ENCODE assay signal across 10 mouse cellular contexts in genomic region chr17:40904056-40904597, GRCm38 (mm10). TPM values are rescaled to one million over a fixed set of nuclear protein-coding genes. Genes with fewer than 3 reads are reported as not detected.
DNase-seq lines count a peak whose midpoint lies in the region; ATAC-seq and TF ChIP-seq lines count a peak whose summit lies in the region.
"Had no signal": no experiment of that assay in that cellular context is flagged by ENCODE, and none has a peak within 500 bp of the region (broad histone marks: within the 10 kb centered on the region; RNA-seq: fewer than 3 reads in every experiment).

No protein-coding gene starts in this region.

- 4% methylated on average over 11 of the region's 11 CpGs for WGBS in heart, embryonic 10.5 days
- 7% methylated on average over 10 of the region's 11 CpGs for WGBS in embryonic facial prominence, embryonic 14.5 days
- WGBS in limb, embryonic 13.5 days, result 7% methylated on average over 11 of the region's 11 CpGs

- peaks cover 11% of the 10 kb centered on the region for H3K4me1 ChIP-seq in heart, embryonic 10.5 days
- peaks cover 4 to 12% of the 10 kb centered on the region in 2 experiments for H3K4me1 ChIP-seq in MEL (ENCODE audit: control insufficient read depth in 1 of 2, insufficient read depth in 2 of 2, low read length in 2 of 2)
- peaks cover 3% of the 10 kb centered on the region; the same call in 1 of the 2 replicates for H3K4me1 ChIP-seq in embryonic facial prominence, embryonic 14.5 days (ENCODE audit: control insufficient read depth, insufficient read depth, low read length)
- 0 out of 2 replicates have a peak, but pooled peaks cover 4% of the 10 kb centered on the region for H3K4me1 ChIP-seq in limb, embryonic 13.5 days

- TF ChIP-seq EP300 in MEL (IDR thresholded peaks at IDR 0.05; ENCODE audit: low read depth in 1 of 2, low read length in 2 of 2), result no peak

- H3K4me2 ChIP-seq in embryonic facial prominence, embryonic 14.5 days (ENCODE audit: low read depth, low read length), result peak overlapping the region; percentile 41
- H3K4me2 ChIP-seq in limb, embryonic 13.5 days (replicated peaks), result peak overlapping the region; percentile 45

- H3K36me3 ChIP-seq in heart, embryonic 10.5 days, result no peaks in the 10 kb centered on the region
- H3K36me3 ChIP-seq in MEL (ENCODE audit: control insufficient read depth in 1 of 2, insufficient read depth in 2 of 2, low read length in 2 of 2), result peaks cover 0 to 22% of the 10 kb centered on the region in 2 experiments; a peak in 2 of 4 replicates
- H3K36me3 ChIP-seq in embryonic facial prominence, embryonic 14.5 days (ENCODE audit: control insufficient read depth, insufficient read depth, low read length), result no peaks in the 10 kb centered on the region
- no peaks in the 10 kb centered on the region for H3K36me3 ChIP-seq in limb, embryonic 13.5 days

- peak; percentile 22; the same call in 1 of the 2 replicates for ATAC-seq in embryonic facial prominence, embryonic 14.5 days (ENCODE audit: low read depth)
- ATAC-seq in limb, embryonic 13.5 days (ENCODE audit: low FRiP score, low read depth), result no peak
- ATAC-seq: CD4-positive, CD25-positive, alpha-beta regulatory T cell, adult 4 months had no signal

- TF ChIP-seq CTCF in MEL (IDR thresholded peaks at IDR 0.05 in 2 of 3, conservative IDR thresholded peaks at IDR 0.05 in 1 of 3; ENCODE audit: control insufficient read depth in 1 of 3, insufficient read depth in 1 of 3, low read depth in 2 of 3, low read length in 3 of 3, poor library complexity in 1 of 3, severe bottlenecking in 1 of 3), result no peak

- H3K9ac ChIP-seq in MEL (ENCODE audit: control insufficient read depth, low read depth, low read length, poor library complexity, severe bottlenecking), result no peak overlapping the region
- H3K9ac ChIP-seq in embryonic facial prominence, embryonic 14.5 days (ENCODE audit: low read depth, low read length), result no peak overlapping the region
- no peak overlapping the region; the same call in 1 of the 2 replicates for H3K9ac ChIP-seq in limb, embryonic 13.5 days

- no peak for TF ChIP-seq RAD21 in MEL (IDR thresholded peaks at IDR 0.05; ENCODE audit: low read depth, low read length)

- H3K9me3 ChIP-seq in heart, embryonic 10.5 days, result no peaks in the 10 kb centered on the region
- no peaks in the 10 kb centered on the region for H3K9me3 ChIP-seq in MEL (replicated peaks; ENCODE audit: insufficient read depth, low read length)
- H3K9me3 ChIP-seq in embryonic facial prominence, embryonic 14.5 days (ENCODE audit: control insufficient read depth, low read length), result no peaks in the 10 kb centered on the region
- H3K9me3 ChIP-seq in limb, embryonic 13.5 days, result no peaks in the 10 kb centered on the region

- H3K27ac ChIP-seq in heart, embryonic 10.5 days, result no peak overlapping the region
- H3K27ac ChIP-seq in MEL (ENCODE audit: control insufficient read depth, low read depth, low read length), result peak overlapping the region; percentile 34; the same call in 1 of the 2 replicates
- no peak overlapping the region for H3K27ac ChIP-seq in embryonic facial prominence, embryonic 14.5 days (replicated peaks; ENCODE audit: low read depth, low read length)
- H3K27ac ChIP-seq in limb, embryonic 13.5 days, result no peak overlapping the region

- TF ChIP-seq POLR2A in MEL (IDR thresholded peaks at IDR 0.05; ENCODE audit: control insufficient read depth in 1 of 2, insufficient read depth in 1 of 2, low read depth in 1 of 2, low read length in 2 of 2, poor library complexity in 1 of 2), result no peak

- no peaks in the 10 kb centered on the region for H3K79me2 ChIP-seq in MEL (ENCODE audit: control insufficient read depth, insufficient read depth, low read length, poor library complexity)

- intact Hi-C loops in heart, postnatal 25 days (cut with DNase I), result no loop called here

- DNase-seq in heart, embryonic 10.5 days (ENCODE audit: low spot score), result no peak
- DNase-seq in heart, postnatal 25 days (ENCODE audit: low spot score), result no peak
- DNase-seq in MEL (ENCODE audit: low read depth, low spot score), result no peak
- peak; percentile 12 for DNase-seq in embryonic facial prominence, embryonic 14.5 days (ENCODE audit: low spot score)
- DNase-seq in thymus, postnatal 4 days, result no peak
- no peak for DNase-seq in adrenal gland, postnatal 4 days (ENCODE audit: low spot score in 2 of 2)
- no peak for DNase-seq in thymus, postnatal 36 days

- no peaks in the 10 kb centered on the region for H3K27me3 ChIP-seq in heart, embryonic 10.5 days (ENCODE audit: insufficient read depth, poor library complexity, severe bottlenecking)
- H3K27me3 ChIP-seq in MEL (ENCODE audit: control insufficient read depth in 1 of 2, insufficient read depth in 2 of 2, low read length in 2 of 2), result no peaks in the 10 kb centered on the region
- H3K27me3 ChIP-seq in embryonic facial prominence, embryonic 14.5 days (replicated peaks; ENCODE audit: control insufficient read depth, insufficient read depth, low read length), result no peaks in the 10 kb centered on the region
- H3K27me3 ChIP-seq in limb, embryonic 13.5 days, result no peaks in the 10 kb centered on the region

- H3K4me3 ChIP-seq in heart, embryonic 10.5 days, result peak overlapping the region; percentile 50
- H3K4me3 ChIP-seq in MEL (ENCODE audit: control insufficient read depth in 1 of 2, insufficient read depth in 1 of 2, low read depth in 2 of 2, low read length in 2 of 2), result no peak overlapping the region
- no peak overlapping the region for H3K4me3 ChIP-seq in embryonic facial prominence, embryonic 14.5 days (ENCODE audit: low read depth, low read length)
- H3K4me3 ChIP-seq in limb, embryonic 13.5 days, result no peak overlapping the region

TF ChIP-seq in MEL, 35 proteins besides CTCF, POLR2A, EP300 and RAD21:
- TF ChIP-seq USF1 (IDR thresholded peaks at IDR 0.05; ENCODE audit: low read depth, low read length) (no peak), BHLHE40 (IDR thresholded peaks at IDR 0.05; ENCODE audit: borderline replicate concordance, low read depth, low read length) (no peak), UBTF (IDR thresholded peaks at IDR 0.05; ENCODE audit: borderline replicate concordance, insufficient read depth, low read depth, low read length) (no peak), MYB (IDR thresholded peaks at IDR 0.05; ENCODE audit: low read depth, low read length) (no peak), SIN3A (IDR thresholded peaks at IDR 0.05; ENCODE audit: low read length) (no peak), RCOR1 (IDR thresholded peaks at IDR 0.05; ENCODE audit: low read depth, low read length) (no peak), CHD1 (IDR thresholded peaks at IDR 0.05; ENCODE audit: low read depth, low read length) (no peak)
TF ChIP-seq in MEL: peak in this region for 0.

RNA-seq across cellular contexts. Expression of gene Glyatl3, which starts 10.0 kb away (rescaled TPM):
- polyA plus RNA-seq in heart, embryonic 10.5 days (2016; fragmentation: Nextera tagmentation; extraction: Ambion mirVana), result not detected in 2 replicates
- total RNA-seq in heart, postnatal 25 days (2021), result not detected
- total RNA-seq in MEL (2012; rRNA removed), result not detected in 2 replicates
- polyA plus RNA-seq in MEL (2012; ENCODE audit: insufficient read depth in 1 of 2, insufficient read length in 2 of 2, low read depth in 1 of 2, low replicate concordance in 2 of 2, missing spikeins in 1 of 2), result under 1 TPM in 1 of 2 experiments, not detected in 1; 0.33 TPM
- 0.35 and 0.48 TPM in 2 replicates for polyA plus RNA-seq in embryonic facial prominence, embryonic 14.5 days (2014; fragmentation: Nextera tagmentation; extraction: Ambion mirVana)
- not detected in 2 replicates for polyA plus RNA-seq in limb, embryonic 13.5 days (2015; fragmentation: Nextera tagmentation; extraction: Ambion mirVana)
- not detected for total RNA-seq in adrenal gland, postnatal 4 days (2021)
- total RNA-seq: layer of hippocampus, adult 18-20 months had no signal
- polyA plus RNA-seq: CD4-positive, CD25-positive, alpha-beta regulatory T cell, adult 4 months had no signal

RNA-seq across cellular contexts. Expression of gene 9130008F23Rik, which starts 23.8 kb away (rescaled TPM):
- polyA plus RNA-seq in heart, embryonic 10.5 days (2016; fragmentation: Nextera tagmentation; extraction: Ambion mirVana), result 3.3 and 3.4 TPM in 2 replicates
- total RNA-seq in heart, postnatal 25 days (2021), result 1 to 10 TPM in 1 of 2 experiments, under 1 TPM in 1; 0.88 to 1.1 TPM
- total RNA-seq in MEL (2012; rRNA removed), result 1.2 and 1.3 TPM in 2 replicates
- 1 to 10 TPM in 1 of 2 experiments, not detected in 1; 1.1 TPM for polyA plus RNA-seq in MEL (2012; ENCODE audit: insufficient read depth in 1 of 2, insufficient read length in 2 of 2, low read depth in 1 of 2, low replicate concordance in 2 of 2, missing spikeins in 1 of 2)
- polyA plus RNA-seq in embryonic facial prominence, embryonic 14.5 days (2014; fragmentation: Nextera tagmentation; extraction: Ambion mirVana), result 1.1 and 1.6 TPM in 2 replicates
- polyA plus RNA-seq in limb, embryonic 13.5 days (2015; fragmentation: Nextera tagmentation; extraction: Ambion mirVana), result 1.9 and 3.0 TPM in 2 replicates
- 1 to 10 TPM in 1 of 2 experiments, under 1 TPM in 1; 0.90 to 1.0 TPM for total RNA-seq in adrenal gland, postnatal 4 days (2021)
- total RNA-seq: layer of hippocampus, adult 18-20 months had no signal

RNA-seq across cellular contexts. Expression of gene Mut, which starts 30.4 kb away (rescaled TPM):
- 34.2 and 40.0 TPM in 2 replicates for polyA plus RNA-seq in heart, embryonic 10.5 days (2016; fragmentation: Nextera tagmentation; extraction: Ambion mirVana)
- 100 to 1,000 TPM; 148 to 157 TPM for total RNA-seq in heart, postnatal 25 days (2021)
- 21.2 and 25.8 TPM in 2 replicates for total RNA-seq in MEL (2012; rRNA removed)
- polyA plus RNA-seq in MEL (2012; ENCODE audit: insufficient read depth in 1 of 2, insufficient read length in 2 of 2, low read depth in 1 of 2, low replicate concordance in 2 of 2, missing spikeins in 1 of 2), result 10 to 100 TPM; 25.0 to 65.8 TPM
- polyA plus RNA-seq in embryonic facial prominence, embryonic 14.5 days (2014; fragmentation: Nextera tagmentation; extraction: Ambion mirVana), result 35.8 and 36.1 TPM in 2 replicates
- polyA plus RNA-seq in limb, embryonic 13.5 days (2015; fragmentation: Nextera tagmentation; extraction: Ambion mirVana), result 34.5 and 35.8 TPM in 2 replicates
- total RNA-seq in adrenal gland, postnatal 4 days (2021), result 10 to 100 TPM; 87.0 to 91.3 TPM

RNA-seq across cellular contexts. Expression of gene Cenpq, which starts 30.7 kb away (rescaled TPM):
- 20.6 and 27.0 TPM in 2 replicates for polyA plus RNA-seq in heart, embryonic 10.5 days (2016; fragmentation: Nextera tagmentation; extraction: Ambion mirVana)
- 1 to 10 TPM; 4.9 to 6.5 TPM for total RNA-seq in heart, postnatal 25 days (2021)
- 18.9 and 20.9 TPM in 2 replicates for total RNA-seq in MEL (2012; rRNA removed)
- polyA plus RNA-seq in MEL (2012; ENCODE audit: insufficient read depth in 1 of 2, insufficient read length in 2 of 2, low read depth in 1 of 2, low replicate concordance in 2 of 2, missing spikeins in 1 of 2), result 10 to 100 TPM in 1 of 2 experiments, not detected in 1; 25.5 TPM
- polyA plus RNA-seq in embryonic facial prominence, embryonic 14.5 days (2014; fragmentation: Nextera tagmentation; extraction: Ambion mirVana), result 18.9 and 24.6 TPM in 2 replicates
- 27.3 and 28.1 TPM in 2 replicates for polyA plus RNA-seq in limb, embryonic 13.5 days (2015; fragmentation: Nextera tagmentation; extraction: Ambion mirVana)
- 10 to 100 TPM; 12.4 to 12.5 TPM for total RNA-seq in adrenal gland, postnatal 4 days (2021)
